Mouse (Mus musculus) heart, postnatal 0 days (tissue): ENCODE results near the gene March1.

ENCODE experiments used
- CTCF ChIP-seq: IDR thresholded peaks from 2 replicates; pipeline ENCODE4 v1.5.1; 2016; ENCODE audit warnings: antibody characterized with exemption, control low read depth, low read depth
- EP300 ChIP-seq: IDR thresholded peaks from 2 replicates; pipeline ENCODE4 v1.6.1; 2016; ENCODE audit warnings: antibody characterized with exemption, low read depth

DNA sequence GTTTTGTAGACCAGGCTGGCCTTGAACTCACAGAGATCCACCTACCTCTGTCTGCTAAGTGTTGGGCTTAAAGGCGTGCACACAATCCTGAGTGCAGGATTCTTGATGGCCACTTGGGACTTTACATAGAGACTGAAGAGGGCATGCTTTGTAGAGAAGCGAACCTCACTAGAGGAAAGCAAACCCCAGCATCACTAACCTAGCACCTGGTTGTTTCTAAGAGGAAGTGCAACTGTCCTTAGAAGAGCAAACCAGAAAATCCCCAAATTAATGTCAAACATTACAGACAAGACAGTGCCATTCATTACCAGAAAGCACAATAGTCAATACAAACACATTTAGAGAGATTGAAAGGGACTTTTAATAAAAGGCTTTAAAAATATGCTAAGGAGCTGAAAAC lies 885.7 kb downstream of the March1 start:
- no peak for TF ChIP-seq CTCF
- TF ChIP-seq EP300, result no peak
